Mouse (Mus musculus): ENCODE data around the gene Zfp473. TPM values are rescaled to one million over a fixed set of nuclear protein-coding genes. Genes with fewer than 3 reads are reported as not detected.
"Not testable (repeated sequence)": the region's sequence is repeated elsewhere in the genome, so short reads cannot be mapped to it uniquely, and the experiment has no call there.

Zfp473 gene
- polyA plus RNA-seq, 1 experiment from 2014 or later: 1.1 TPM

- ATAC-seq: no peak
- H3K4me1 ChIP-seq (ENCODE audit: control insufficient read depth, insufficient read depth, low read depth, low read length): no peaks in the 10 kb centered on the region
- no peak overlapping the region for H3K27ac ChIP-seq (ENCODE audit: low read depth, low read length)
- WGBS: 90% methylated on average over 11 of the region's 11 CpGs
- no peak overlapping the region for H3K4me2 ChIP-seq (ENCODE audit: low read length)
- 0 out of 2 replicates have a peak, but pooled peaks cover 3% of the 10 kb centered on the region for H3K9me3 ChIP-seq (ENCODE audit: control insufficient read depth, low read length)
- H3K9ac ChIP-seq (ENCODE audit: low read depth, low read length): no peak overlapping the region
- H3K27me3 ChIP-seq (replicated peaks; ENCODE audit: control insufficient read depth, insufficient read depth, low read length): no peaks in the 10 kb centered on the region
- H3K4me3 ChIP-seq (ENCODE audit: low read length): no peak overlapping the region
- 0 out of 2 replicates have a peak, but pooled peaks cover 4% of the 10 kb centered on the region for H3K36me3 ChIP-seq (ENCODE audit: control insufficient read depth, insufficient read depth, low read length)
Observed at GRCm38 (mm10) chr7:44728082-44728975, 22.5 kb downstream of the Zfp473 start.

GRCm38 (mm10) chr7:44727151-44727550 is 23.7 kb downstream of the Zfp473 start:
- Histone ChIP-seq H3K4me1 (ENCODE audit: control insufficient read depth, insufficient read depth, low read depth, low read length) (no peaks in the 10 kb centered on the region), H3K4me3 (ENCODE audit: low read length) (no peak overlapping the region), H3K4me2 (ENCODE audit: low read length) (no peak overlapping the region), H3K27me3 (replicated peaks; ENCODE audit: control insufficient read depth, insufficient read depth, low read length) (no peaks in the 10 kb centered on the region), H3K27ac (ENCODE audit: low read depth, low read length) (no peak overlapping the region), H3K9me3 (ENCODE audit: control insufficient read depth, low read length) (0 out of 2 replicates have a peak, but pooled peaks cover 3% of the 10 kb centered on the region), H3K36me3 (ENCODE audit: control insufficient read depth, insufficient read depth, low read length) (0 out of 2 replicates have a peak, but pooled peaks cover 1% of the 10 kb centered on the region), H3K9ac (ENCODE audit: low read depth, low read length) (no peak overlapping the region)
- 54% methylated on average over 5 of the region's 5 CpGs for WGBS
- no peak for ATAC-seq

- 0 out of 2 replicates have a peak, but pooled peaks cover 3% of the 10 kb centered on the region for H3K9me3 ChIP-seq (ENCODE audit: control insufficient read depth, low read length)
- no peak for ATAC-seq
- WGBS: 74% methylated on average over 6 of the region's 6 CpGs
- H3K36me3 ChIP-seq (ENCODE audit: control insufficient read depth, insufficient read depth, low read length): no peaks in the 10 kb centered on the region
- H3K4me1 ChIP-seq (ENCODE audit: control insufficient read depth, insufficient read depth, low read depth, low read length): no peaks in the 10 kb centered on the region
- H3K4me3 ChIP-seq (ENCODE audit: low read length): no peak overlapping the region
- H3K27me3 ChIP-seq (replicated peaks; ENCODE audit: control insufficient read depth, insufficient read depth, low read length): no peaks in the 10 kb centered on the region
- no peak overlapping the region for H3K9ac ChIP-seq (ENCODE audit: low read depth, low read length)
- H3K27ac ChIP-seq (ENCODE audit: low read depth, low read length): no peak overlapping the region
- H3K4me2 ChIP-seq (ENCODE audit: low read length): no peak overlapping the region
Observed at GRCm38 (mm10) chr7:44726343-44726742, 24.5 kb downstream of the Zfp473 start.

GRCm38 (mm10) chr7:44724316-44724715 is 26.5 kb downstream of the Zfp473 start:
- ATAC-seq: no peak
- Histone ChIP-seq H3K9me3 (ENCODE audit: control insufficient read depth, low read length) (0 out of 2 replicates have a peak, but pooled peaks cover 3% of the 10 kb centered on the region), H3K4me3 (ENCODE audit: low read length) (no peak overlapping the region), H3K36me3 (ENCODE audit: control insufficient read depth, insufficient read depth, low read length) (no peaks in the 10 kb centered on the region), H3K4me2 (ENCODE audit: low read length) (no peak overlapping the region), H3K4me1 (ENCODE audit: control insufficient read depth, insufficient read depth, low read depth, low read length) (no peaks in the 10 kb centered on the region), H3K27me3 (replicated peaks; ENCODE audit: control insufficient read depth, insufficient read depth, low read length) (no peaks in the 10 kb centered on the region), H3K27ac (ENCODE audit: low read depth, low read length) (no peak overlapping the region), H3K9ac (ENCODE audit: low read depth, low read length) (no peak overlapping the region)
- WGBS: 30% methylated on average over 7 of the region's 7 CpGs

- WGBS: 82% methylated on average over 5 of the region's 5 CpGs
- no peak for ATAC-seq
- H3K4me2 ChIP-seq (ENCODE audit: low read length): no peak overlapping the region
- H3K27me3 ChIP-seq (replicated peaks; ENCODE audit: control insufficient read depth, insufficient read depth, low read length): no peaks in the 10 kb centered on the region
- no peak overlapping the region for H3K9ac ChIP-seq (ENCODE audit: low read depth, low read length)
- H3K4me3 ChIP-seq (ENCODE audit: low read length): no peak overlapping the region
- no peaks in the 10 kb centered on the region for H3K36me3 ChIP-seq (ENCODE audit: control insufficient read depth, insufficient read depth, low read length)
- H3K4me1 ChIP-seq (ENCODE audit: control insufficient read depth, insufficient read depth, low read depth, low read length): no peaks in the 10 kb centered on the region
- H3K27ac ChIP-seq (ENCODE audit: low read depth, low read length): no peak overlapping the region
- H3K9me3 ChIP-seq (ENCODE audit: control insufficient read depth, low read length): no peaks in the 10 kb centered on the region
Observed at GRCm38 (mm10) chr7:44722058-44722457, 28.8 kb downstream of the Zfp473 start.

GRCm38 (mm10) chr7:44709881-44710280 is 41.0 kb downstream of the Zfp473 start:
- ATAC-seq: no peak
- H3K4me3 ChIP-seq (ENCODE audit: low read length): no peak overlapping the region
- no peak overlapping the region for H3K9ac ChIP-seq (ENCODE audit: low read depth, low read length)
- no peaks in the 10 kb centered on the region for H3K36me3 ChIP-seq (ENCODE audit: control insufficient read depth, insufficient read depth, low read length)
- H3K9me3 ChIP-seq (ENCODE audit: control insufficient read depth, low read length): no peaks in the 10 kb centered on the region
- no peaks in the 10 kb centered on the region for H3K4me1 ChIP-seq (ENCODE audit: control insufficient read depth, insufficient read depth, low read depth, low read length)
- WGBS: 86% methylated on average over 5 of the region's 5 CpGs
- H3K27me3 ChIP-seq (replicated peaks; ENCODE audit: control insufficient read depth, insufficient read depth, low read length): no peaks in the 10 kb centered on the region
- H3K27ac ChIP-seq (ENCODE audit: low read depth, low read length): no peak overlapping the region
- no peak overlapping the region for H3K4me2 ChIP-seq (ENCODE audit: low read length)

- no peaks in the 10 kb centered on the region for H3K4me1 ChIP-seq (ENCODE audit: control insufficient read depth, insufficient read depth, low read depth, low read length)
- no peak within 1 kb of the TSS for H3K9ac ChIP-seq (ENCODE audit: low read depth, low read length)
- H3K27me3 ChIP-seq (replicated peaks; ENCODE audit: control insufficient read depth, insufficient read depth, low read length): no peaks in the 10 kb centered on the region
- 72% methylated on average over 14 of the region's 14 CpGs for WGBS
- no peaks in the 10 kb centered on the region for H3K36me3 ChIP-seq (ENCODE audit: control insufficient read depth, insufficient read depth, low read length)
- H3K4me3 ChIP-seq (ENCODE audit: low read length): no peak within 1 kb of the TSS
- no peak within 1 kb of the TSS for H3K27ac ChIP-seq (ENCODE audit: low read depth, low read length)
- no peaks in the 10 kb centered on the region for H3K9me3 ChIP-seq (ENCODE audit: control insufficient read depth, low read length)
- ATAC-seq: no peak
- no peak within 1 kb of the TSS for H3K4me2 ChIP-seq (ENCODE audit: low read length)
Observed at GRCm38 (mm10) chr7:44708574-44708973, 42.3 kb downstream of the Zfp473 start, which contains the start of gene Izumo2. Gene Izumo2 (plus strand): TSS chr7:44708742.

- 91% methylated on average over 5 of the region's 6 CpGs for WGBS
- not testable (repeated sequence) for H3K27me3 ChIP-seq (replicated peaks; ENCODE audit: control insufficient read depth, insufficient read depth, low read length); H3K4me2 ChIP-seq (ENCODE audit: low read length); ATAC-seq; H3K9me3 ChIP-seq (ENCODE audit: control insufficient read depth, low read length); H3K36me3 ChIP-seq (ENCODE audit: control insufficient read depth, insufficient read depth, low read length); H3K9ac ChIP-seq (ENCODE audit: low read depth, low read length); H3K4me1 ChIP-seq (ENCODE audit: control insufficient read depth, insufficient read depth, low read depth, low read length); H3K4me3 ChIP-seq (ENCODE audit: low read length); H3K27ac ChIP-seq (ENCODE audit: low read depth, low read length)
Observed at GRCm38 (mm10) chr7:44708093-44708492, 42.8 kb downstream of the Zfp473 start.

GRCm38 (mm10) chr7:44707169-44707675 is 43.6 kb downstream of the Zfp473 start:
- H3K9ac ChIP-seq (ENCODE audit: low read depth, low read length): no peak overlapping the region
- 90% methylated on average over 5 of the region's 5 CpGs for WGBS
- H3K4me2 ChIP-seq (ENCODE audit: low read length): no peak overlapping the region
- H3K4me1 ChIP-seq (ENCODE audit: control insufficient read depth, insufficient read depth, low read depth, low read length): no peaks in the 10 kb centered on the region
- H3K27me3 ChIP-seq (replicated peaks; ENCODE audit: control insufficient read depth, insufficient read depth, low read length): no peaks in the 10 kb centered on the region
- no peak for ATAC-seq
- no peaks in the 10 kb centered on the region for H3K9me3 ChIP-seq (ENCODE audit: control insufficient read depth, low read length)
- H3K36me3 ChIP-seq (ENCODE audit: control insufficient read depth, insufficient read depth, low read length): no peaks in the 10 kb centered on the region
- no peak overlapping the region for H3K27ac ChIP-seq (ENCODE audit: low read depth, low read length)
- H3K4me3 ChIP-seq (ENCODE audit: low read length): no peak overlapping the region

Data from hindbrain, embryonic 16.5 days (tissue).